Mouse (Mus musculus) hindbrain, postnatal 0 days (tissue): ENCODE measurements at regions not wholly inside any gene's neighbourhood (a gene's known extent, or its start where the extent isn't known, plus 50 kb on each side); places are given as distances from the start of the nearest gene placed in this dataset.

Source experiments
- ATAC-seq: fragments of 200-750 bp; cut with Nextera tagmentation; 2 replicates; pipeline ENCODE4 v1.8.0; 2017; ENCODE audit warnings: mild to moderate bottlenecking, moderate TSS enrichment, moderate library complexity
- DNase-seq: peaks from one replicate; pipeline ENCODE4 v3.0.0-alpha.2; 2015; ENCODE audit warnings: low spot score
- H3K27ac ChIP-seq: fragments of 300-500 bp; sonication (generic); 2 replicates; pipeline ENCODE4 v1.5.1; 2014; ENCODE audit warnings: mild to moderate bottlenecking
- H3K27me3 ChIP-seq: fragments of 300-500 bp; sonication (generic); 2 replicates; pipeline ENCODE4 v1.6.1; 2014; ENCODE audit warnings: low read length, mixed read lengths; ENCODE audit not compliant: insufficient read depth
- H3K36me3 ChIP-seq: fragments of 300-500 bp; sonication (generic); 2 replicates; pipeline ENCODE4 v1.6.1; 2014; ENCODE audit warnings: low read length, mixed read lengths; ENCODE audit not compliant: insufficient read depth
- H3K4me1 ChIP-seq: fragments of 300-500 bp; sonication (generic); 2 replicates; pipeline ENCODE4 v1.6.1; 2014; ENCODE audit warnings: antibody characterized with exemption, low read length, mixed read lengths; ENCODE audit not compliant: insufficient read depth
- H3K4me2 ChIP-seq: fragments of 300-500 bp; sonication (generic); 2 replicates; pipeline ENCODE4 v1.6.1; 2014; ENCODE audit warnings: low read depth, mild to moderate bottlenecking, low read length, moderate library complexity, mixed read lengths
- H3K4me3 ChIP-seq: fragments of 300-500 bp; sonication (generic); 2 replicates; pipeline ENCODE4 v1.5.1; 2014; ENCODE audit warnings: low read length
- H3K9ac ChIP-seq: fragments of 300-500 bp; sonication (generic); replicated peaks from 2 replicates; pipeline ENCODE4 v1.6.1; 2014; ENCODE audit warnings: mild to moderate bottlenecking, low read length, moderate library complexity, mixed read lengths
- H3K9me3 ChIP-seq: fragments of 300-500 bp; sonication (generic); 2 replicates; pipeline ENCODE4 v1.6.1; 2016; ENCODE audit warnings: low read length, mixed read lengths
- CTCF ChIP-seq: IDR thresholded peaks from 2 replicates; pipeline ENCODE4 v1.5.1; 2016; ENCODE audit warnings: antibody characterized with exemption, control low read depth, low read depth
- WGBS: fragments of 180-500 bp; shearing (Covaris S2); extraction: QIAGEN DNeasy Blood & Tissue Kit; methylation state at CpG from one replicate; pipeline ENCODE4 v1.1.7; 2014; 5-methylcytosine and 5-hydroxymethylcytosine counted together

DNA sequence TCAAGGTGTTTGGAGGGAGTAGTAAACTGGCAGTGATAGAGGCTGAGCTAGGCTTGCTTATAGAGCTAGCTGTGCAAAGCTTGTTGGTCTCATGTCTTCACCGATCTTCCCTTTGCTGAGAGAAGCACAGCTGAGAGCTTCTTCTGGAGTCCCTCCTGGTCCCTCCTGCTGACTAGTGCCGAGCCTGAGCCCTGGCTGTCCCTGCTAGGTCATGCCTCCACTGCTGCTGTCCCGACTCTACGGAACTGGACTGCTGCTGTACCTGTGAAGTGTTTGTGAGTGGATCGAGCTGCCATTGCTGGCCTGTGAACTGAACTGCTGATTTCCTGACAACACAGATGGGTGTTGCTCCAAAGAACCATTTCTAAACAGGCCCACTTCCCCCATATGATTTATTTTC is 83.0 kb upstream of the Mast4 start:
- WGBS = 86% methylated on average over 5 of the region's 5 CpGs

DNA sequence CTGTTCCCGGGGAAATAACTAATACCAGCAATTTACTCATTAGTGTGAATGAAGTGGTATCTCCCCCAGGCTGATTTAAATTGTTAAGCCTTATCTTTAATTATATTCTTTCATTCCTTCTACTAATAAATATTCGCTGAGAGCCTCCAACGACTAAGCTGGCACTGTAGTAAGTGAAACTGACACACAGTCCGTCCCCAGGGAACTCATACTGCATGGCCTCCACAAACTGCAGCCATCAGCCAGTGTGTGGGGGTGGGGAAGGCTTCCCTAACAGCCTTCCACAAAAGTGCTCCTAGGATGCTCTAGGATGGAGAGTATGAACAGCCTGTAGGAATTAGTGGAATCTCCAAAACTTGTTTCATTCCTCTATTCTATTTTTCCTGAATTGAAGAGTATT is 81.0 kb upstream of the Mast4 start:
- peak; percentile 25 for DNase-seq
- Histone ChIP-seq H3K4me1 (no peaks in the 10 kb centered on the region), H3K27me3 (no peaks in the 10 kb centered on the region), H3K9me3 (no peaks in the 10 kb centered on the region), H3K36me3 (no peaks in the 10 kb centered on the region), H3K27ac (no peak overlapping the region), H3K9ac (no peak overlapping the region), H3K4me3 (no peak overlapping the region), H3K4me2 (no peak overlapping the region)
- no peak for TF ChIP-seq CTCF
- no peak for ATAC-seq
- 67% methylated on average over 4 of the region's 4 CpGs for WGBS

More for the DNA sequence above, 83.0 kb upstream of the Mast4 start:
- H3K4me1 ChIP-seq = no peaks in the 10 kb centered on the region
- ATAC-seq (no peak), DNase-seq (no peak)
- H3K9ac ChIP-seq = no peak overlapping the region
- no peaks in the 10 kb centered on the region for H3K27me3 ChIP-seq
- no peak overlapping the region for H3K4me2 ChIP-seq
- no peaks in the 10 kb centered on the region for H3K9me3 ChIP-seq
- H3K27ac ChIP-seq = no peak overlapping the region
- no peaks in the 10 kb centered on the region for H3K36me3 ChIP-seq
- no peak overlapping the region for H3K4me3 ChIP-seq
- TF ChIP-seq CTCF = no peak

DNA sequence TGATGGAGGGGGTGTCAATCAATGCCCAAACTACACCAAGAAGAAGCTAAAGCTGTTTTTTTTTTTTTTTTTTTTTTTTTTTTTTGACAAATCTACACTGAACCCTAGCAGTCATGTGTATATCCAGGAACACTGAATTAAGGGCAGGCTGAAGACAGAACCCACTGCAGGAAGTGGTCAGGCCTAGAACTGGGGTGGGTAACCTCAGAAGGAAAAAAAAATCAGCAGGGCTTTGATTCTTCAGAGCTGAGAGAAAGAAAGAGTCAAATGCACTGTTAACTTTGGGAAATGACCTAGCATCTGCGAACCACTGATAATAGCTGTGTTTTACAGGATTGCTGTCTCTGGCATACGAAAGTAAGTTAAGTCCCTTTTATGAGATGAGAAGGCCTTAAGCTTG is 78.3 kb upstream of the Mast4 start:
- Histone ChIP-seq H3K9me3 (no peaks in the 10 kb centered on the region), H3K9ac (no peak overlapping the region), H3K4me1 (no peaks in the 10 kb centered on the region), H3K27me3 (no peaks in the 10 kb centered on the region), H3K4me2 (no peak overlapping the region), H3K36me3 (no peaks in the 10 kb centered on the region), H3K4me3 (no peak overlapping the region), H3K27ac (no peak overlapping the region)
- WGBS = 94% methylated on average over 2 of the region's 2 CpGs
- ATAC-seq (no peak), DNase-seq (no peak)
- TF ChIP-seq CTCF = no peak

- H3K4me2 ChIP-seq = no peak overlapping the region
- no peak for ATAC-seq
These were observed 75.0 kb upstream of the Mast4 start for GRCm38 (mm10) chr13:103409286-103409685.

GRCm38 (mm10) chr13:103396526-103397020 is 62.3 kb upstream of the Mast4 start:
- no peaks in the 10 kb centered on the region for H3K36me3 ChIP-seq
- no peak overlapping the region for H3K27ac ChIP-seq
- no peak overlapping the region for H3K4me3 ChIP-seq
- no peaks in the 10 kb centered on the region for H3K4me1 ChIP-seq
- no peaks in the 10 kb centered on the region for H3K9me3 ChIP-seq
- no peaks in the 10 kb centered on the region for H3K27me3 ChIP-seq
- no peak overlapping the region for H3K4me2 ChIP-seq
- DNase-seq (no peak), ATAC-seq (no peak)
- no peak for TF ChIP-seq CTCF
- no peak overlapping the region for H3K9ac ChIP-seq
- 83% methylated on average over 2 of the region's 2 CpGs for WGBS

More at GRCm38 (mm10) chr13:103409286-103409685, 75.0 kb upstream of the Mast4 start:
- Histone ChIP-seq H3K4me1 (no peaks in the 10 kb centered on the region), H3K27ac (no peak overlapping the region), H3K36me3 (no peaks in the 10 kb centered on the region), H3K9me3 (no peaks in the 10 kb centered on the region), H3K9ac (no peak overlapping the region), H3K4me3 (no peak overlapping the region), H3K27me3 (no peaks in the 10 kb centered on the region)
- DNase-seq = no peak
- WGBS = 80% methylated on average over 7 of the region's 7 CpGs
- no peak for TF ChIP-seq CTCF

- ATAC-seq (no peak), DNase-seq (no peak)
- no peak for TF ChIP-seq CTCF
- Histone ChIP-seq H3K27ac (no peak overlapping the region), H3K9me3 (no peaks in the 10 kb centered on the region), H3K4me2 (no peak overlapping the region), H3K4me3 (no peak overlapping the region), H3K4me1 (no peaks in the 10 kb centered on the region), H3K9ac (no peak overlapping the region), H3K36me3 (no peaks in the 10 kb centered on the region), H3K27me3 (no peaks in the 10 kb centered on the region)
- WGBS = 91% methylated on average over 9 of the region's 9 CpGs
These were observed 61.8 kb upstream of the Mast4 start for GRCm38 (mm10) chr13:103396099-103396498.

GRCm38 (mm10) chr13:103392581-103392980 is 58.3 kb upstream of the Mast4 start:
- DNase-seq (no peak), ATAC-seq (no peak)
- Histone ChIP-seq H3K4me3 (no peak overlapping the region), H3K27ac (no peak overlapping the region), H3K9me3 (no peaks in the 10 kb centered on the region), H3K36me3 (no peaks in the 10 kb centered on the region), H3K4me1 (no peaks in the 10 kb centered on the region), H3K4me2 (no peak overlapping the region), H3K27me3 (no peaks in the 10 kb centered on the region), H3K9ac (no peak overlapping the region)
- WGBS = 76% methylated on average over 3 of the region's 3 CpGs
- no peak for TF ChIP-seq CTCF
